Mouse (Mus musculus) thymus, postnatal 4 days (tissue): ENCODE data around the gene Tmem59l.
"Not testable (repeated sequence)": the region's sequence is repeated elsewhere in the genome, so short reads cannot be mapped to it uniquely, and the experiment has no call there.

Experiments
- DNase-seq: peaks from one replicate; pipeline ENCODE4 v3.0.0; 2021

Tmem59l gene

GRCm38 (mm10) chr8:70486941-70487520 is at the start of gene Tmem59l:
Tmem59l (minus strand) TSS chr8:70487358.
- DNase-seq: no peak

- no peak for DNase-seq
Measured at GRCm38 (mm10) chr8:70535701-70536100, 48.5 kb upstream of the Tmem59l start.

DNA sequence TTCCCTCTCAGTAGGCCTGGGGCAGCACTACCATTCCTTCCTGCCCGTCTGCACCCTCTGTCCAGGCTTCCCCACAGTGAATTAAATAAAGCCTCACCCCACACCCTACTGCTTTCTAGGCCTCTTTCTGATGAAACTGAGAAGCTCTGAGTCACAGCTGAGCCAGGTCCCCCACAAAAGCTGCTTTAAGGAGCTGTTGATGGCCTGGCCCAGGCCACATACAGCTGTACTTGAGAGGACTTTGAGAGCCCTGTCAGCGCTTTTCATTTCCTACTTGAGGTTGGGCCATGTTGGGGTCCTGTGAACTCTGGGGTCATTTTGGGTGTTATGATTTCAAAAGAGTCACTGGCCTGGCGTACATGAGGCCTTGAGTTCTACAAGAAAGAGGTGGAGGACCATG is 48.1 kb upstream of the Tmem59l start:
- DNase-seq: no peak

DNA sequence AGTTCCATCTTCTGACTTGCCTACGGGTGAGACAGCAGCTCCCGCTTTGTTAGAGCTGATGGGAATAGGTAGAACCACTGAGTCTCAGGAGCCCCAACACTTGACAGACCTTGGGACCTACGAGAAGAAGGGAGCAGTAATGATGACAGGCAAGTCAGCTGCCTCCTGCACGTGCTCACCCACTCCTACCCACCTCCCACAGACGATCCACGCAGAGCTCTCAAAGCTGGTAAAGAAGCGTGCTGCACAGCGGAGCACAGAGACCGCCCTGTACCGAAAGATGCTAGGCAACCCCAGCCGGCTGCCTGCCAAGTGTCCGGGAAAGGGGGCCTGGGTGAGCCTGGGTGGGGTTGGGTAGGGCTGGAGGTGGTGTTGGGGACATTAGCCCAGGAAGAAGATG is 47.1 kb upstream of the Tmem59l start:
- DNase-seq: no peak

- DNase-seq: peak; percentile 64
Measured at GRCm38 (mm10) chr8:70530314-70530713, 43.2 kb upstream of the Tmem59l start.

- no peak for DNase-seq
Measured at GRCm38 (mm10) chr8:70529741-70530161, 42.6 kb upstream of the Tmem59l start.

GRCm38 (mm10) chr8:70529299-70529698 is 42.1 kb upstream of the Tmem59l start:
- no peak for DNase-seq

DNA sequence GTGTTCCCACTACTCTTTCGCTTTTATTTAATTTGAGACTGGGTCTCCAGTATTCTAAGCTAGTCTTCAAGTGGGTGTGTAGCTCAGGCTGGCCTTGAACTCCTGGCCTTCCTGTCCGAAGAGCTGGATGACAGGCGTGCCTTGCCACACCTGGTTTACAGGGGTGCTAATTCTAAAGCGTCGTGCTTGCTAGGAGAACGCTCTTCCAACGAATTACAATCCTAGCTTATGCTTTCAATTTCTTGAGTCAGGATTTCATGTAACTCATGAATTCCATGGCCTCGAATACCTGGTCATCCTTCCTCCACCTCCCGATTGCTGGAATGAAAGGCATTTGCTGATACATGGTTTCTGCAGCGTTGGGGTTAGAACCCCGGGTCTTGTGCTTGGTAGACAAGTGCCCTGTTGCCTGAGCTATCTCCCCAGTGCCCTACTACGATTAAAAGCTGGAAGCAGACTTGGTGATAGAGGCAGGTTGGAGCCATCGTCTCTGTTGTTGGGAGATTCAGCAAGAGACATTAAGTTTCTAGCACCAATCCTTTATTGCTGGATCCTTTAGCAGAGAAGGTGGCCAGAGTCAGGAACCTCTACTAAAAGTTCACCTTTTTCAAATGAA is 41.1 kb upstream of the Tmem59l start:
- no peak for DNase-seq

DNA sequence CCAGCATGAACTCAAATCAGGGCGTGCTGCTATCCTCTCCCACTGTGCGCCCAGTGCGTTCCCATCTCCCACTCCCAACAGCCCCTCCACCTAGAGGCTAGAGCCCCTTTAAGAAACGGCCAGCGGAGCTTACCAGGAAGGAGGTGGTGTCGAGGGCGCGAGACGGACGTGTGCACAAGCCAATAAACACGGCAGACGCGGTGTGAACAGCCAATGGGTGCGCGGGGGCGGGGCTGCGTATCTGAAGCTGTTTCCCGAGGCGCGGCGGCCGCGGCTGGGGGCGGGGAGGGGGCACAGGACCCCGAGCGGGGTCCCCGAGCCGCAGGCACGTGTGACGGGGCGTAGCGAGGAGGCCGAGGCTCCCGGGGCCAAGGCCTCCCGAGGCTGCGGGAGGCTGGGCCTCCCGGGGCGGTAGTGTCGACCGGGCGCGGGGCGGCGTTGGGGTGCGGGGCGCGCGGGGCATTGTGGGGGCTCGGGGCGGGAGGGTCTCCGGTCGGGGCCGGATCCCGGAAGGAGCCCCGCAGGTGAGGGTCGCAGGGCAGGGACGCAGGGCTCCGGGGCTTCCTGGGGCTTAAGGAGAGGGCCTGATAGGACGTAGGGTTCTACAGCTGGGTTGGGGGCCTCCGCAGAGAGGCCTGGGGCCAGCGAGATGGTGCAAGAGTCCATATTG is 40.5 kb upstream of the Tmem59l start, which contains the start of the genes Fkbp8 and Kxd1:
Fkbp8 (plus strand) TSS at position 213 of the 670 bp plus-strand sequence.
Kxd1 (minus strand) TSS at position 445 of the 670 bp plus-strand sequence.
- peak; percentile 99 for DNase-seq

GRCm38 (mm10) chr8:70527111-70527511 is 40.0 kb upstream of the Tmem59l start:
- no peak for DNase-seq

DNA sequence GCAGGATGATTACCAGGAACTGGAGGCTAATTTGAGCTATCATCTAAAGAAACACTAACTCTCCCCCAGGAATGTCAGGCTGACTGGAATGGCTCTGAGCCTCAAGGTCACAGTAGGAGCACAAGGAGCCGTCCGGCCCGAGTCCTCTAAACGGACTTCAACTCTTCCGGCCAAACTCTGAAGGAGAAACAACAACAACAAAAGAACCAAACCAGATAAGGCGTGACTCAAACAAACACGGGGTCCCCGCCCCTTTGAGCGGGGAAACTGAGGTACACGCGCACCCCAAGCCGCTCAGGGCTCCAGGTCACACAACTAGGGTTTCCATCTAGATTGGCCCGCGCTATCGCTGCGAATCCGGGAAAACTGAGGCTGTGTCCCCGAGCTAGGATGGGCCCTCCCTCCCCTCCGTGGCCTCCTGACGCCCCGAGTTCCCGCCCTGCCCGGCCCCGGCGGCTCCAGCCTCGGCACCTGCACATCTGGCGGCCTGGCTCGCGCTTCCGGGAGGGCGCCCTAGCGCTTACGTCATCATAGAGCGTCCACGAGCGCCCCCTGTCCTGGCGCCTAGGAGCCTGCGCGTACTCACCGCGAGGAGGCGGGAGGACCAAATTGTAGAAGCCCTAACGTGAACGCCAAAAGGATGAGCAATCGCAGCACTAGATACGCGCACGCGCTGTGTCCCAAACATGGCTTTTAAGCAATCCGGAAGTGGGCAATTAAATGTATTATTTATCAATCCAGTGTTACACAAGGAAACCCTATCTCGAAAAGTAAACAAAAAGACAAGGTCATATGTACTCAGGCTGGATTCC is 35.6 kb upstream of the Tmem59l start:
- peak; percentile 98 for DNase-seq

DNA sequence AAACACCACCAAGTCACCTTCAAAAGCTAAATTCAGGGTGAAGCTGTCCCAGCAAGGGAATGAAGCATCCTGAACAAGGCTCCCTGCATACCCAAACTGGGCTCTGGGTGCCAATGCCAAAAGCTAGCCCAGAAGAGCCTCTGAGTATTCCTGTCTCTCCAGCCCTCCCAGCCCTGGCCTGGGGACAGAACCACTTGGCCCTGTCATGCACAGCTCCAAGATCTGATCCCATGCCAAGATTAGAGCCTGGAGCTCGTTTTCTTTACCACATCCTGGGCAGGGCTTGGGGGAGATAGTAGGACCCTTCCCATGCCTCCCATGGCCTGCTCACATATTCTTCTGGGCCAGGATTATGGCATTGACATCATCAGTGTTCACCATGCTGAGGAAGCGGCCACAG is 32.4 kb upstream of the Tmem59l start:
- no peak for DNase-seq

- no peak for DNase-seq
Measured at GRCm38 (mm10) chr8:70519043-70519442, 31.9 kb upstream of the Tmem59l start.

DNA sequence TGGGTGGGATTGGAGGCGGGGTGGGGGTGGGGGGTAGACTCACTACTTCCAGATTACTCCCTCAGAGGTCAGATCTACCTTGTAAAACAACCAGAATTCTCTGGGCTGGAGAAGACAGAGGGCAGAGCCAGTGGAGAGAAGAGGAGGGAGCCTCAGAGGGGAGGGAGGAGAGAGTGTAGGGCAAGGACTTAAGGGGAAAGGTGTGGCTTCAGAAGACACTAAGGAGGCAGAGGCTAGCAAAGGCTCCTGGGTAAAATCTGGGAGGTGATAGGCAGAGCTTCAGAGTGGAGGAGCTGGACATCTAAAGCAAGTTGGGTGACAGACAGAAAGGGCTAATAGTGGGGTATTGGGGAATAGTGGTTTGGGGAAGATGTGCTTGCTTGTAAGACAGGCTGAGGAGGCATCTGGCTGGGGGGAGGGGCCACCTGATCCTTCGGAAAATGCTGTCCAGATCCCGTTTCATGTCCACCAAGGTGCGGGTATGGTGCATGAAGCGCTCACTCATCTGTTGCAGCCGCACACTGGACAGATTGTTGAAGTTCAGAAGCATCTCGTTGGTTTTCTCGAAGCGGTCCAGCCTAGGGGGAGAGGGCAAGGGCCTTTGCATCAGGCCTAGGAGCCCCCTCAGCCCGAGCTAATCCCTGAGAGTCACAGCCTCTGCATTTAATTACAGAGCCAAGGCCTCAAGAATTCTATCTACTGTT is 30.9 kb upstream of the Tmem59l start:
- no peak for DNase-seq

GRCm38 (mm10) chr8:70513441-70513840 is 26.3 kb upstream of the Tmem59l start:
- no peak for DNase-seq

- DNase-seq: no peak
Measured at GRCm38 (mm10) chr8:70512253-70512903, 25.2 kb upstream of the Tmem59l start.

DNA sequence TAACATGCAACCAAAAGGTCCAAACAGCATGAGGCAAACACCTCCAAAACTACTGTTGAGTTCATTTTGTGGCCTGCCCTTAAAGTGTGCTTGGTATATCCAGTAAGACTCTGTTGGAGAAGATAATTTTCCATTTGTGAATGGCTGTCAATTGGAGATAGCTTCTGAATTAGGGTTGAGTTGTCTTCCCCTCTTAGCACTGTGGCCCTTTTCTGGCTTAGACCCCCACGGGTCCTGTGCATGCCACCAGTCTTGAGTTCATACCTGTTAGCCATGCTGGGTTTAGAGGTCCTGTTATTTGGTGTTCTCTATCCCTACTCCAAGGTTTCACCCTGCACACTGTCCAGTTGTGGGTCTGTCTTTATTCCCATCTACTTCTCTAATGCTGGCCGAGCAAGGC is 24.6 kb upstream of the Tmem59l start:
- DNase-seq: no peak

DNA sequence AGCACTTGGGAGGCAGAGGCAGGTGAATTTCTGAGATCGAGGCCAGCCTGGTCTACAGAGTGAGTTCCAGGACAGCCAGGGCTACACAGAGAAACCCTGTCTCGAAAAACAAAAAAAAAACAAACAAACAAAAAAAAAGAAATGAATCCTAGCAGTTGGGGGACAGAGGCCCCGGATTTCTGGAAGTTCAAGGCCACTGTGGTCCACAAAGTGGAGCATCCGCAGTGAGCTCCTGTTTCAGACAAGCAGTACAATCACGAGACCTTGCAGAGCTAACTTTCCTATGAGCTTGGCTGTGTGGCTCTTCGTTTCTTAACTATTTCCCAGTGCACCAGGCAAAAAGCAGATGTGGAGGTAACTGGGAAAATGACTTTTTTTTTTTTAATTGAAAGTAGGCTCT is 24.0 kb upstream of the Tmem59l start:
- not testable (repeated sequence) for DNase-seq

DNA sequence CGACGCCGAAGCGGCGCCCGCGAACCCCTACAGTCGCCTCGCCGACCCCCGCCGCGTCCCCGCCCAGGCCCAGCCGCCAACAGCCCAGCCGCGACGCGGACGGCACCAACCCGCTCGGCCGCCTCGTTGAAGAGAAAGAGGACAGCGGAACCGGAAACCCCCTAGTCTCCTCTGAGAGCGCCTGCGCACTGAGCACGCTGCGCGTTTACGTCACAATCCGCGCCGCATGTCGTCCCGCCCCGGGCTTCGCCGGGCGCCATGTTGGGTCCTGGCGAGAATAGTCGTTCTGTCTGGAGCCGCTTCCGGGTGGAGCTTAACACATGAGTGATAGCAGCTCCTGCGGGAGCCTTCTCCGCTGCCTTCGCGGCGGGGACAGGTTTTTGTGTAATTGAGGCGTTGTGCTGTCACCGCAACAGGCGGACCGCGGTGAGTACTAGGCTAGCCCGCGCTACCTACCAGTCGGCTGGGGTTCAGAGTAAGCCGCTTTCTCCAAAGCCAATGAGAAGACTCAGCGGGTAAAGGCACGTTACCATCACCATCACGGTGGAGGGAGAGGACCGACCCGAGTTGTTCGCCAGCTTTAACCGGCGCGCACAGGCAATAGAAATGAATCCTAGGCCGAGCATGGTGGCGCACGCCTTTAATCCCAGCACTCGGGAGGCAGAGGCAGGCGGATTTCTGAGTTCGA is 23.2 kb upstream of the Tmem59l start, which contains the start of gene Uba52:
Uba52 (minus strand) TSS at position 574 of the 688 bp plus-strand sequence.
- peak; percentile 97 for DNase-seq

- DNase-seq: no peak
Measured at GRCm38 (mm10) chr8:70509281-70509952, 22.3 kb upstream of the Tmem59l start.

DNA sequence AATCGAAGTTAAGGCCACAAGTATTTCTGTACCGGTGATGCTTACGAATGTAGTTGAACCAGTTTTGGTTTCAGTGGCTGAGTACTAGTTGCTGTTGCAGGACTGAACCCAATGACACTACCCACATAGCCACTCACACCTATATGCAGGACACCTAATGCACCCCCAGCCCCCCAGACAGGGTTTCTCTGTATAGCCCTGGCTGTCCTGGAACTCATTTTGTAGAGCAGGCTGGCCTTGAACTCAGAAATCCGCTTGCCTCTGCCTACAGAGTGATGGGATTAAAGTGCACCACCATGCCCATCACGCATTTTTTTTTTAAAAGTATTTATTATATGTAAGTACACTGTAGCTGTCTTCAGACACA is 19.9 kb upstream of the Tmem59l start:
- DNase-seq: no peak
